Mouse (Mus musculus) cerebellum, postnatal 25 days (tissue): Measurements from ENCODE around the gene Cltrn.

Experiments
- DNase-seq, 2 experiments: peaks; one replicate each; pipeline ENCODE4 v3.0.0; 2021; ENCODE audit warnings: mixed read lengths in 2 of 2

Gene Cltrn

GRCm38 (mm10) chrX:164088582-164088981 lies at the start of gene Cltrn:
Gene Cltrn (plus strand): TSS chrX:164088830.
- DNase-seq: peak in 1 of 2 experiments; percentile 11

DNA sequence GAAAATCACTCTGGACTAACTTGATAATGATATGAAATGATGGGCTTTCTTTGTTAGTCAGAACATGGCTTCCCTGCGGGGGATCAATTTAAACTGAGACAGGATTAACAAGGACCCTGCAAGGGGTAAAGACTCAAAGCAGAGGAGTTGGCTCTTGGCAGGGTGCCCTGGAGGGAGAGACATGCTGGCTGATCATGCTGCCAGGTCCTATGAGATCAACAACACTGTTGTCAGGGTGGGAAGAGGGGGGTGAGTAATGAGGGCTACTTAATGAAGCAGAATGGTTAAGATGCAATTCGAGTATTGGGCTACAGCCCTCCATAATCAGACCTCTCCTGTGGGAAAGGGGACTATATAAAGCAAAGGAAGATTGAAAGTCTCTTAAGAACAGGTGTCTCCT lies 49.7 kb upstream of the Cltrn start:
- DNase-seq: peak in 1 of 2 experiments; percentile 31

- DNase-seq: no peak
Observed at GRCm38 (mm10) chrX:164042069-164042468, 46.6 kb upstream of the Cltrn start.

- no peak for DNase-seq
Observed at GRCm38 (mm10) chrX:164046736-164047135, 41.9 kb upstream of the Cltrn start.

DNA sequence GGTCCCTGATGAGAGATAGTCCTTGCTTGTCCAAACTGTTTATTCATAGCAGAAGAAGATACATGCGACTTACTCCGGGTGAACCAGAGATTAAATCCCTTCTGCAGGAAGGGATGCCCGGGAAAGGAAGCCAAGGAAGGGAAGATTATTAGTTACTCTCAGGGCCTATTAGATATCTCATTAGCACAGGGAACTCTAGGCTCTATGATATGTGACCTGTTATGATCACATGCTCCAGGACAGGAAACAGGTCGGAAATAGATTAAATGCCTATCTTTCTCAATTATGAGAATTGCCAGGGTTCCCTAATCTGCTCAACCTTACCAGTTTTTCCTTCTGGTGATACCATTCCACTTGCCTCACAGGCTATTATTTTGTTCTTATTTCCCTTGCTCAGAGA lies 32.9 kb upstream of the Cltrn start:
- DNase-seq: no peak

- no peak for DNase-seq
Observed at GRCm38 (mm10) chrX:164058523-164058922, 30.1 kb upstream of the Cltrn start.

- no peak for DNase-seq
Observed at GRCm38 (mm10) chrX:164059070-164059469, 29.6 kb upstream of the Cltrn start.

GRCm38 (mm10) chrX:164066185-164066584 lies 22.4 kb upstream of the Cltrn start:
- peak; percentile 44 to 77 for DNase-seq

DNA sequence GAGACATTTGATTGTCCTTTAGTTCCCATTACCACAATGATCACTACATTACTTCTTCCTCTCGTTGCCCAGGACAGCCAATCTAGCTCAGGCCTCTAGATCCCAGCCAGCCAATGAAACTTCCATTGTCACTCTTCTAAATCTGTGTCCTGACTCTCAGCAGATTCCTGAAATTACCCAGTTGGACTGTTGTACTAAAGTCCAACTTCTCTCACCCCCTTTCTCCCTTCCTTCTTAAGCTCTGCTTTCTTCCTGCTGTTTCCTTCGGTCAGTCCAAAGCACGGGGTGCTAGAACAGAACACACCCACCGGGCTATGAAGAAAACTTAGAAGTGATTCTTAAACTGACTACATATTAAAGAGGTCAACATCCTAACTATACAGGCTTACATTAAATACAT lies 19.7 kb upstream of the Cltrn start:
- DNase-seq: no peak

- peak; percentile 92 to 93 for DNase-seq
Observed at GRCm38 (mm10) chrX:164076040-164076775, 12.4 kb upstream of the Cltrn start, which contains the start of gene Siah1b. Gene Siah1b (minus strand): TSS chrX:164076493.

GRCm38 (mm10) chrX:164082030-164082429 lies 6.6 kb upstream of the Cltrn start:
- DNase-seq: no peak

DNA sequence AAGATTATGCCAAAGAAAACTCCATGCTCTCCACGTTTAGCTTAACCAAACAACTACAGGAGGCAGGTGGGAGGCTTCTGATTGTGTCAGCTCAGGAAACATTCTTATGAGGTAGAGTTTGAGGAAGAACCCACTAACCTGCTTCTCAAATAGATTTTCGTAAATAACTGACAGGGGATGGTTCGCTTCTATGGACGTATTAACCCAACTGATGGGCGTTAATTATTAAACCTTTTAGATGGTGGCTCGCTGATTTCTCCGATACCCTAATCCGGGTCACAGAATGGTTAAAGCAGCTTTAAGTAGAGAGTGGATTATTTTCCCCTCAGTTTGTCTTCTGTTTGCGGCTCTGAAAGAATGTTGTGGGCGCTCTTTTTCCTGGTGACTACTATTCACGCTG lies 1.3 kb downstream of the Cltrn start:
- DNase-seq: no peak

DNA sequence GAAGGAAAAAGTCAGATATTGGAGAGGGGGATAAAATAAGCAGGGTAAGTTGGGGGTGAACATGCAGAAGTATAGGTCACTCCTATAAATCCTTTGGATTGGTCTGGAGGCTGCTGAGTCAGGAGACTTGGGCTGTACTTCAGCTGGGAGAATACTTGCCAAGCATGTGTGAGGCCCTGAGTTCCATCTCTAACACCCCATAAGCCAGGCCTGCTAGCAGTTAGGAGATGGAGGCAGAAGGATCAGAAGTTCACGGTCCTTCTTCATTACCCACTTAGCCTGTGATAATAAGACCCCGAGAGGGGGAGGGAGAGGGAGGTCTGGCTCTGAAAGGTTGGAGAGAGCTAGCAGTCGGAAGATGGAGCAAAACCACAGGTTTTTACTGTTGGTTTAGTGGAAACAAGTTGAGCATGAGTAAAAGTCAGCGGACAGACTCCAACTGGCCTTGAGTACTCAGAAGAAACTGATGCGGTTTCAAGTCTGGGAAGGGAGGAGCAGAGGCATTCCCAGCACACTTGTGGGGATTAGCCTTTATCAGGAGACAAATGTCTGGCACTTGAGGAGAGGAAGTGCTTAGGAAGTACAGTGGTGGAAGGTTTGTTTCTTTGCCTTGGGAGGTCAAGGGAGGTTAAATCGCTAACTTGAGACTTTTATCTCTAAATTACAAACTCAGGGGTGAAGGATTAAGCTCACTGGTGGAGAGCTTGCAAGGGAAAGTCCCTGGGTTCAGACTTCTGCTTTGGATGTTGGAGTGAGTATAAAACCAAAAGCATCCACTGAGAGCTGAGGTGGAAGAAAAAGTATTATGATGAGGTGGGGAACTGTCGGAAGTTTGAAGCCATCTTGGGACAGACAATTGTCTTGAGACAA lies 3.9 kb downstream of the Cltrn start:
- DNase-seq: no peak

- no peak for DNase-seq
Observed at GRCm38 (mm10) chrX:164093435-164093834, 4.8 kb downstream of the Cltrn start.

GRCm38 (mm10) chrX:164095838-164096237 lies 7.2 kb downstream of the Cltrn start:
- no peak for DNase-seq

DNA sequence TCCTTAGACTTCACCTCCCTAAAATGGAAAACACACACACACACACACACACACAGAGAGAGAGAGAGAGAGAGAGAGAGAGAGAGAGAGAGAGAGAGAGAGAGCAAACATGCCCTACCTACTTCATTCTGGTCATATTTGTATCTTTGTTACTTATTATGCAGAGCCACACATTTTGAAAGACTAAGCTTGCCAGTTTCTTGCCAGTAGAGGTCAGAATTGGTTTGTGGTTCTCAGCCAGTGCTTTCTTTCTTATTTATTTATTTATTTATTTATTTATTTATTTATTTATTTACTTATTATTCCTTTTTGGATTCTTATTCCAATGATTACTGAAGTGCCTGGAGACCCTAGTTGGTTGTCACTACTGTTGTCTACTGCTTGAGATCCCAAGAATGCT lies 12.9 kb downstream of the Cltrn start:
- no peak for DNase-seq

DNA sequence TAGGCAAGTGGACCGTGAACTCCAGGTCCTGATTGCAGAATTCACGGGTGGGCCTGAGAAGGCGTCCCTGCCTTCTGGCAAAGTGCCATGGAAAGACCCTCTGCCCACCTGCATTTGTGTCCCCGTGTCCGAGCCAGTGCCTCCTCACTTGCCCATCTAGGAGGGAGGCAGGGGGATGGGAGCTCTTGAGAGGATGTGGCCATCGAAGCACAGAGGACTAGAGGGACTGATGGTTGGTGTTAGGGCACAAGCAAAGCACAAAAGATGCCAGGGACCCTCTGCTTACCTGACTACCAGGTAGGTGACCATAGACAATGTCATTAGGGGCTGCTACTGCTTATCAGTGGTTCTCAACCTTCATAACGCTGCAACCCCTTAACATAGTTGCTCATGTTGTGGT lies 13.6 kb downstream of the Cltrn start:
- no peak for DNase-seq

DNA sequence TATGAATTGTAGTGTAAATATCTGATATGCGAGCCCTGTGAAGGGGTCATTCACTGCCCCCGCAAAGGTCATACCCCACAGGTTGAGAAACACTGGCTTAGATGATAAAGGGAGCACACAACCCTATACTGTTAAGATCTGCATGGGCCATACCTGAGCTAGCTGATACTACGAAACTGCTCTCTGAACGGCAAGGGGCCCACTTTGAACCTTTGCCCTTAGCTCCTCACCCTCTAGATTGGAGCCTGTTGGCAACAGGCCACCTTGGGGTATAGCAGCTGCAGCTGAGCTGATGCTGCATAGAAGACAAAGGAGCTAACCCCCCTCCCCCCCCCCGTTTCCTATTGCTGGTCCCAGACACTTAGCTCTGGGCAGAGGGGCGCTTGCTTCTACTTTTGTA lies 14.0 kb downstream of the Cltrn start:
- no peak for DNase-seq

DNA sequence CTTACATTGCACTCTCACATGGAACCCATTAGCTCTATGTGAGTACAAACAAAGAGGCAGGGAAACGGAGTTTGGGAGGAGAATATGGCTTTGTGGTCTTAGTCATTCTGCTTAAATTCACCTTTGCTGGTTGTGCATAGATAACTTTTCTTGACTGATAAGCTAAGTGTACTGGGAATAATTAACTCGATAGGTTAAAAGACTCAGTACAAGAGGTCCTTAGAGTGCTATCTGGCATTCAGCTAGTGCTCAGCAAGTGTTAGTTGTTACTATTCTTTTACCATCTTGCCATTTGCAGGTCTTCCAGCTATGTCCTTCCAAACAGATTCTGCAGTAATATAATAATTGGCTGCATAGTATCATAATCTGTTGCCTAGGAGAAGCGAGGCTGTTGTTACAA lies 22.5 kb downstream of the Cltrn start:
- DNase-seq: no peak

GRCm38 (mm10) chrX:164113744-164114143 lies 25.1 kb downstream of the Cltrn start:
- no peak for DNase-seq

DNA sequence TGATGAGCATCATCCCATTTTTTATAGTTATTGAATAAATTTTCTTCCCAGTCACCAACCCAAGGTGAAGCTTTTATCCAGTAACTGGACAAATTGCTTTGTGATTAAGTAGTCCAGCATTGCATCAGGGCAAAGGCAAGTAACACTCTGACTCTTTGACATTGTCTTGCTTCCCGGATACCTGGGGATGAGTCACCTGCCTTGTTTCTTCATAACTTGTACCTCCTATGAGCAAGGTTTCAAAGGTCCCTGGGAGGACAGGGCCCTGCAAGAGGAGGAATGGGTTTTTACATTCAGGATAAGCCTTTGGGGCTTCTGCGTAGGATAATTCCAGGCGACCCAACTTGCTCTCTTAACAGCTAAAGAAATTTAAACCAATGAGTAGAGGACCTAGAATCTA lies 35.3 kb downstream of the Cltrn start:
- no peak for DNase-seq

DNA sequence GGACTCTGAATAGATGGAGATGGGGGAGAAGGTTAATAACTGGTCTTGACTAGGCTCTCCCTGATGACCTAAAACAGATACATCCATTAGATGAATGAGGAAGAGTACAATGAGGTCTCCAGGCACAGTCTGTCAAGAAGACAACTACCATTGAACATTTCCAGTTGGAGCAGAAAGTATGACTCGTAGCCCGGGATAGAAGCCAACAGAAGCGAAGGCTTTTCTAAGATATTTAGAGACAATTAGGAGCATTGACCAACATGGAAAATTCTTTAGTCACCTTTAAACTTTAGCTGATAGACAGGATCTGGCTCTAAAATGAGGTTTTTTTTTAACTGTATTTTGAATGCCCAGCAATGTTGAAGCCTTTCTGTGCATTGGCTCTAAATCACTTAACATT lies 44.9 kb downstream of the Cltrn start:
- no peak for DNase-seq

DNA sequence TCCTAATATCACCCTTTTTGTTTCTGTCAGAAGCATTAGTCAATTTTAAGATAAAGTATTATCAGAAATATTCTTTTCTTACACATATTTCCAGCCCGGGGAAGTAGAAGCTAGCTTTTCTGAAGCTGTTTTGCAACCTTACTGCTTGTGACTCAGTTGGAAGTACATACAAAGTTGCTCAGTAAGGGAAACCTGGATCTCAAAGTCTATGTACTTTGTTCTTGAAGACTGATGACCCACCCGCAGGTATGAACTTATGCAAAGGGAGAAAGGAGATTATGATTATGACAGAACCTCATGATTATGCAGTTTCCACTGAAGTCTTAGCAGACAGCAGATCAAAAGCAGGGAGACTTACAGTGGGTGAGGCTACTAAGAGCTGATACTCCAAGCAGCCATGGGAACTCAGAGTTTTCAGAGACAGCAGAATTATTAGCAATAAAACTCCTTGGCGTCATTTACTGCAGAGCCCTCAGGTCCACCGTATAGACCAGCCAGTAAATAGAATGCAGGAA lies 46.7 kb downstream of the Cltrn start:
- no peak for DNase-seq

- no peak for DNase-seq
Observed at GRCm38 (mm10) chrX:164139032-164139431, 50.4 kb downstream of the Cltrn start, which contains the start of gene Ace2. Gene Ace2 (plus strand): TSS chrX:164139332.
